Mouse (Mus musculus): ENCODE measurements around the gene Lasp1. TPM values are rescaled to one million over a fixed set of nuclear protein-coding genes. Genes with fewer than 3 reads are reported as not detected.
"Not testable (repeated sequence)": the region's sequence is repeated elsewhere in the genome, so short reads cannot be mapped to it uniquely, and the experiment has no call there.

Gene Lasp1
- polyA plus RNA-seq, 1 experiment from 2014 or later: 77.6 TPM

GRCm38 (mm10) chr11:97842001-97842400 lies 43.2 kb downstream of the Lasp1 start:
- peak; percentile 21 for DNase-seq (ENCODE audit: low spot score)
- WGBS: 27% methylated on average over 4 of the region's 4 CpGs

DNA sequence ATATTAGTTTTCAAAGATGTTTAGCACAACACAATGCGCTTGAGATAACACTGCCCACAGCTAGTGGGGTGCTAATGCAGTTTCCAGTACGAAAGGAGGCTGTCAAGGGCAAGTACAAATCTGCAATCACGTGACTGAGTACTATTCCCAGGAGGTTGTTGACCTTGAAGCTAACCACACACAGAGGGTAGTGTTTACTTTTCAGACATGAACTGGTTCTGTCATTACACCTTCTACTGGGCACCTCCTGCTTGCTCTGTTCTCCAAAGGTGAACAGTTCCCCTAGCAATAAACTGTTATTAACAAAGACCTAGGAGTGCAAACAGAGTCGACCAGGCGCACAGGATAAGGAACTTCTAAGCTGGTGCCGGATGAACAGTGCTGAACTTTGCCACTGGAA lies 51.6 kb downstream of the Lasp1 start:
- ATAC-seq (no peak), DNase-seq (ENCODE audit: low spot score) (no peak)
- H3K9me3 ChIP-seq (replicated peaks; ENCODE audit: control insufficient read depth, low read length): no peaks in the 10 kb centered on the region
- H3K9ac ChIP-seq (ENCODE audit: low read length): no peak overlapping the region
- no peak overlapping the region for H3K4me2 ChIP-seq (ENCODE audit: low read length)
- H3K27me3 ChIP-seq (replicated peaks; ENCODE audit: control insufficient read depth, insufficient read depth, low read length): no peaks in the 10 kb centered on the region
- WGBS: 77% methylated on average over 6 of the region's 6 CpGs
- H3K4me1 ChIP-seq (ENCODE audit: control insufficient read depth, insufficient read depth, low read length): no peaks in the 10 kb centered on the region
- no peak overlapping the region for H3K4me3 ChIP-seq (ENCODE audit: low read depth, low read length)
- no peak overlapping the region for H3K27ac ChIP-seq (ENCODE audit: low read depth, low read length)
- H3K36me3 ChIP-seq (ENCODE audit: control insufficient read depth, insufficient read depth, low read length): no peaks in the 10 kb centered on the region

More at GRCm38 (mm10) chr11:97842001-97842400, 43.2 kb downstream of the Lasp1 start:
- H3K36me3 ChIP-seq (ENCODE audit: control insufficient read depth, insufficient read depth, low read length): peaks cover 12% of the 10 kb centered on the region
- peak overlapping the region; percentile 67 for H3K9ac ChIP-seq (ENCODE audit: low read length)
- no peak for ATAC-seq
- H3K27ac ChIP-seq (ENCODE audit: low read depth, low read length): 0 out of 2 replicates have a peak overlapping the region, but pooled peaks have one; percentile 36
- H3K27me3 ChIP-seq (replicated peaks; ENCODE audit: control insufficient read depth, insufficient read depth, low read length): no peaks in the 10 kb centered on the region
- H3K4me2 ChIP-seq (ENCODE audit: low read length): peak overlapping the region; percentile 54
- no peaks in the 10 kb centered on the region for H3K9me3 ChIP-seq (replicated peaks; ENCODE audit: control insufficient read depth, low read length)
- peak overlapping the region; percentile 40 for H3K4me3 ChIP-seq (ENCODE audit: low read depth, low read length)
- peaks cover 9% of the 10 kb centered on the region; the same call in 1 of the 2 replicates for H3K4me1 ChIP-seq (ENCODE audit: control insufficient read depth, insufficient read depth, low read length)

- Histone ChIP-seq H3K4me1 (ENCODE audit: control insufficient read depth, insufficient read depth, low read length) (no peaks in the 10 kb centered on the region), H3K27me3 (replicated peaks; ENCODE audit: control insufficient read depth, insufficient read depth, low read length) (no peaks in the 10 kb centered on the region), H3K4me3 (ENCODE audit: low read depth, low read length) (no peak overlapping the region), H3K27ac (ENCODE audit: low read depth, low read length) (no peak overlapping the region), H3K9ac (ENCODE audit: low read length) (no peak overlapping the region), H3K4me2 (ENCODE audit: low read length) (no peak overlapping the region), H3K9me3 (replicated peaks; ENCODE audit: control insufficient read depth, low read length) (no peaks in the 10 kb centered on the region), H3K36me3 (ENCODE audit: control insufficient read depth, insufficient read depth, low read length) (no peaks in the 10 kb centered on the region)
- DNase-seq (ENCODE audit: low spot score) (no peak), ATAC-seq (no peak)
- WGBS: 87% methylated on average over 2 of the region's 2 CpGs
These were observed 52.8 kb downstream of the Lasp1 start for GRCm38 (mm10) chr11:97851601-97852000.

DNA sequence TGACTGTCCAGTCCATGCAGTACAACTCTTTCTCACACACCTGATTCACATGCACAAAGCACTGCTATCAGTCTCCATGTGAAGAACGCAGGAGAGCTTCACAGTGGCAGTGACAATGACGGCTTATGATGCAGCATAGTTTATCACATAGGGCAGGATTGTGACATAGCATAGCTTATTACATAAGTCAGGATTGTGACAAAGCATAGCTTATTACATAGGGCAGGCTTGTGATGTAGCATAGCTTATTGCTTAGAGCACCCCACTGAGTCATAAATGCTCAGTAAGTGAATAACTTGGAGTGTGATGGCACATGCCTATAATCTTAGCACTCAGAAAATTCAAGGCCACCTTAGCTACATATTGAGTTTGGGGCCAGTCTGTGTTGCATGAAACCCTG lies 56.7 kb downstream of the Lasp1 start:
- Histone ChIP-seq H3K27ac (ENCODE audit: low read depth, low read length) (no peak overlapping the region), H3K4me3 (ENCODE audit: low read depth, low read length) (no peak overlapping the region), H3K36me3 (ENCODE audit: control insufficient read depth, insufficient read depth, low read length) (no peaks in the 10 kb centered on the region), H3K4me2 (ENCODE audit: low read length) (no peak overlapping the region), H3K27me3 (replicated peaks; ENCODE audit: control insufficient read depth, insufficient read depth, low read length) (no peaks in the 10 kb centered on the region), H3K9me3 (replicated peaks; ENCODE audit: control insufficient read depth, low read length) (no peaks in the 10 kb centered on the region), H3K4me1 (ENCODE audit: control insufficient read depth, insufficient read depth, low read length) (no peaks in the 10 kb centered on the region), H3K9ac (ENCODE audit: low read length) (no peak overlapping the region)
- WGBS: 93% methylated on average over 2 of the region's 2 CpGs
- no peak for DNase-seq (ENCODE audit: low spot score)
- no peak for ATAC-seq

DNA sequence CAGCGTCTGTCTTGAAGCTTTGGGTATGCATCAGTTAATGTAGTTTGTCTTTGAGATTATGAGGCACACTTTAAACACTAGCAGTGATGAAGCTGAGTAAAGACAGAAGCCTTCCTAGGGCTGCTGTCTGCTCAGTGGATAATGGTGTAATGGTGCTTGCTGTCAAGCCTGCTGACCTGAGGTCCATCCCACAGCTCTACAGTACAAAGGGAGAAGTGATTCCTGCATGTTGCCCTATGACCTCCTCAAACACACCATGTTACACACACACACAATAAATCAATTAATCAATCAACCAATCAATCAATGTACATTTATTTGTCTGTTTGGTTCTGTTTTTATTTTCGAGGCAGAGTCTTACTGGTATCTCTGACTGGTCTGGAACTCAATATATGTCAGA lies 63.3 kb downstream of the Lasp1 start:
- Histone ChIP-seq H3K27ac (ENCODE audit: low read depth, low read length) (no peak overlapping the region), H3K4me3 (ENCODE audit: low read depth, low read length) (no peak overlapping the region), H3K4me2 (ENCODE audit: low read length) (no peak overlapping the region), H3K36me3 (ENCODE audit: control insufficient read depth, insufficient read depth, low read length) (no peaks in the 10 kb centered on the region), H3K4me1 (ENCODE audit: control insufficient read depth, insufficient read depth, low read length) (no peaks in the 10 kb centered on the region), H3K9me3 (replicated peaks; ENCODE audit: control insufficient read depth, low read length) (no peaks in the 10 kb centered on the region), H3K27me3 (replicated peaks; ENCODE audit: control insufficient read depth, insufficient read depth, low read length) (no peaks in the 10 kb centered on the region), H3K9ac (ENCODE audit: low read length) (no peak overlapping the region)
- 84% methylated on average over 2 of the region's 2 CpGs for WGBS
- ATAC-seq (no peak), DNase-seq (ENCODE audit: low spot score) (no peak)

DNA sequence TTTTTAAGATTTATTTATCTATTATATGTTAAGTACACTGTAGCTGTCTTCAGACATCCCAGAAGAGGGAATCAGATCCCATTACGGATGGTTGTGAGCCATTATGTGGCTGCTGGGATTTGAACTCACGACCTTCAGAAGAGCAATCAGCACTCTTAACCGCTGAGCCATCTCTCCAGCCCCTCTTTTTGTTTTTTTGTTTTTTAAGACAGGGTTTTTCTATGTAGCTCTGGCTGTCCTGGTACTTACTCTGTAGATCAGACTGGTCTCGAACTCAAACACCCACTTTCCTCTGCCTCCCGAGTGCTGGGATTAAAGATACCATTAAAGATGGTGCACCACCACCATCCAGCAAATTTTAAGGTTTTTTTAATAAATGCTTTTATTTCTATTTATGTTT lies 66.6 kb downstream of the Lasp1 start:
- DNase-seq (ENCODE audit: low spot score) (no peak), ATAC-seq (no peak)
- H3K36me3 ChIP-seq (ENCODE audit: control insufficient read depth, insufficient read depth, low read length): no peaks in the 10 kb centered on the region
- H3K4me1 ChIP-seq (ENCODE audit: control insufficient read depth, insufficient read depth, low read length): no peaks in the 10 kb centered on the region
- H3K4me2 ChIP-seq (ENCODE audit: low read length): no peak overlapping the region
- H3K4me3 ChIP-seq (ENCODE audit: low read depth, low read length): no peak overlapping the region
- no peaks in the 10 kb centered on the region for H3K9me3 ChIP-seq (replicated peaks; ENCODE audit: control insufficient read depth, low read length)
- H3K27ac ChIP-seq (ENCODE audit: low read depth, low read length): no peak overlapping the region
- WGBS: 89% methylated on average over 5 of the region's 5 CpGs
- H3K9ac ChIP-seq (ENCODE audit: low read length): no peak overlapping the region
- no peaks in the 10 kb centered on the region for H3K27me3 ChIP-seq (replicated peaks; ENCODE audit: control insufficient read depth, insufficient read depth, low read length)

- Histone ChIP-seq H3K27me3 (replicated peaks; ENCODE audit: control insufficient read depth, insufficient read depth, low read length) (no peaks in the 10 kb centered on the region), H3K36me3 (ENCODE audit: control insufficient read depth, insufficient read depth, low read length) (no peaks in the 10 kb centered on the region), H3K9me3 (replicated peaks; ENCODE audit: control insufficient read depth, low read length) (no peaks in the 10 kb centered on the region), H3K4me3 (ENCODE audit: low read depth, low read length) (no peak overlapping the region), H3K9ac (ENCODE audit: low read length) (no peak overlapping the region), H3K4me2 (ENCODE audit: low read length) (no peak overlapping the region), H3K4me1 (ENCODE audit: control insufficient read depth, insufficient read depth, low read length) (no peaks in the 10 kb centered on the region), H3K27ac (ENCODE audit: low read depth, low read length) (no peak overlapping the region)
- no peak for DNase-seq (ENCODE audit: low spot score)
- ATAC-seq: no peak
- WGBS: 94% methylated on average over 3 of the region's 3 CpGs
These were observed 67.5 kb downstream of the Lasp1 start for GRCm38 (mm10) chr11:97866091-97866888.

GRCm38 (mm10) chr11:97867591-97867990 lies 68.8 kb downstream of the Lasp1 start:
- Histone ChIP-seq H3K9ac (ENCODE audit: low read length) (no peak overlapping the region), H3K27me3 (replicated peaks; ENCODE audit: control insufficient read depth, insufficient read depth, low read length) (no peaks in the 10 kb centered on the region), H3K27ac (ENCODE audit: low read depth, low read length) (no peak overlapping the region), H3K4me1 (ENCODE audit: control insufficient read depth, insufficient read depth, low read length) (no peaks in the 10 kb centered on the region), H3K4me2 (ENCODE audit: low read length) (no peak overlapping the region), H3K4me3 (ENCODE audit: low read depth, low read length) (no peak overlapping the region), H3K36me3 (ENCODE audit: control insufficient read depth, insufficient read depth, low read length) (no peaks in the 10 kb centered on the region), H3K9me3 (replicated peaks; ENCODE audit: control insufficient read depth, low read length) (no peaks in the 10 kb centered on the region)
- no peak for ATAC-seq
- WGBS: 92% methylated on average over 3 of the region's 3 CpGs
- no peak for DNase-seq (ENCODE audit: low spot score)

- H3K9ac ChIP-seq (ENCODE audit: low read length); H3K27ac ChIP-seq (ENCODE audit: low read depth, low read length); H3K4me2 ChIP-seq (ENCODE audit: low read length); ATAC-seq; DNase-seq (ENCODE audit: low spot score); H3K36me3 ChIP-seq (ENCODE audit: control insufficient read depth, insufficient read depth, low read length); H3K27me3 ChIP-seq (replicated peaks; ENCODE audit: control insufficient read depth, insufficient read depth, low read length); H3K9me3 ChIP-seq (replicated peaks; ENCODE audit: control insufficient read depth, low read length); H3K4me1 ChIP-seq (ENCODE audit: control insufficient read depth, insufficient read depth, low read length); H3K4me3 ChIP-seq (ENCODE audit: low read depth, low read length): not testable (repeated sequence)
- 97% methylated on average over 5 of the region's 5 CpGs for WGBS
These were observed 73.6 kb downstream of the Lasp1 start for GRCm38 (mm10) chr11:97872378-97872777.

All from forebrain, embryonic 14.5 days (tissue).